Mouse (Mus musculus) cerebellum, postnatal 36 days (tissue): ENCODE results near the gene Zhx3.

ENCODE experiments used
- DNase-seq, 2 experiments: peaks; one replicate each; pipeline ENCODE4 v3.0.0; 2021 to 2022; ENCODE audit warnings: mixed read lengths in 2 of 2

Gene Zhx3

DNA sequence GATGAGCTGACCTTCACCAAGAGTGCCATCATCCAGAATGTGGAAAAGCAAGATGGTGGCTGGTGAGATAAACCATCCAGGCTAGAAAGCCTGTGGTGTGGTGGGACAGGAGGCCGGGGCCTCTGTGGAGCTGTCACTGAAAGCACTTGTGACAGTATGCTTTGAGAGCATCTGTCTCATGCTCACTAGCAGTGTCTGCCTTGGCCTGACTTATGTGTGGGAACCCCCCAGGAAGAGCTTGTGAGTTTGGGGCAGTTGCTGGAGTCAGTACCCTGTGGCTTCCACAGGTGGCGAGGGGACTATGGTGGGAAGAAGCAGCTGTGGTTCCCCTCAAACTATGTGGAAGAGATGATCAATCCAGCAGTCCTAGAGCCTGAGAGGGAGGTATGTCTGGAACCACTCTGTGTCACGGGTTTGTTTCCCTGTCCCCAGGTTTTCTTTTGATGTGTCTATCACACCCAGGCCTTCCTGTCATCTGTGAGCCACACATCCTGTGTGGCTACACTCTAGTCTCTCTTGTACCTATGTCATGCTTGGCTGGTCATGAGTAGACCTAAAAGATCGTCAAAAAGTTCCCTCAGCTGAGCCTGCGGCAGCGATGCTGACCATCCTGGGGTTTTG is 116.1 kb downstream of the Zhx3 start:
- no peak for DNase-seq

DNA sequence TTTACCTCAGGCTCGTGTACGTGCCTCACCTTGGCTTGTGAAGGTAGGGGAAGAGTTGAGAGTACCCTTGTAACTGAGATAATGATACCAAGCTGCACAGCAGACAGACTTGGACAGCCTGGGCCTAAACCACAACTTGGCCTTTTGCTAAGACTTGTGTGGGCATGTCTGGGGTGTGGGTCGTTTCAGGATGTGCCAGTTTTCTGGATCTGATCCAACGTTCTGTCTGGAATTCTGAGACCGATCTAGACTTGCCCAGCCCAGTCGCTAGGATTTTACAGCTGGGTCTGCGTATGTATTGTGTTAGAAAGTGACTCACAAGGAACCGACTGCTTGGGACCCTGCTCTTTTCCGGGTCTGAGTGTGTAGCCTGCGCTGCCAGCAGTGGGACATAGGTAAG is 125.7 kb downstream of the Zhx3 start:
- DNase-seq, result no peak

DNA sequence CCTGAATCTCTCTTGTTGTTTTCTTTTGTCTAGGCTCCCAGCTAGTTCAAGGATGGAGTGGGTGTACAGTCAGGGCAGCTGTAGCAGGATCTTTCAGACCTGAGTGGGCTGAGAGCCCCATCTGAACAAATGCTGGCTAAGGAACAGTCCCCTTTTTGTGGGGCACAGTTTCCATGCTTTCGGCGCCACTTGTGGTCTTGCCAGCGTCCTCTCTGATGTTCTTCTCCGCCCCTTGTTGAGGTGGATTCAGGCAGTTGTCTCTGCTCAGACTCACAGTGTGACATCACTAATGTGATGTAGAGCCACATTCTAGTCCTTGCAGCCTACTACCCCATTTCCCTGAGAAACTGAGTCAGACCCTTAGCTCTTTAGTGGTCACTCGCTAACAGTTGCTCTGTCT is 126.2 kb downstream of the Zhx3 start:
- DNase-seq, result no peak

DNA sequence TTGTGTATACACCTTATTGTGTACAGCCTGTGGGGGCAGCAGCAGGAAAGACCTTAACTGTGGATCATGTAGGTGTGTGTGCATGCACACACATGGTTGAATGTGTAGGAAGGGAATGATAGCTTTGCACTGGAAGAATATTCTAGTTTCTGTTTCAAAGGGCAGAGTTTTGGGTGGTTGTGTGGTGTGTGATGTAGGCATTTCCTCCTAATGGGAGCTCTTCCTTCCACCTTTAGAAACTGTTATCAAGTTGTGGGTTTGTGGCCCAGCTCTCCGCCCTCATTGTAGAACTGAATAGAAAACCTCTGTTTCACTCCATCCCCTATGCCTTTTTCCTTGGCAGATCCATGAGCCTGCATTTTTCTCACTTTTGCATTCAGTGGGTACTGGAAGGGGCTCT is 127.3 kb downstream of the Zhx3 start:
- no peak for DNase-seq

DNA sequence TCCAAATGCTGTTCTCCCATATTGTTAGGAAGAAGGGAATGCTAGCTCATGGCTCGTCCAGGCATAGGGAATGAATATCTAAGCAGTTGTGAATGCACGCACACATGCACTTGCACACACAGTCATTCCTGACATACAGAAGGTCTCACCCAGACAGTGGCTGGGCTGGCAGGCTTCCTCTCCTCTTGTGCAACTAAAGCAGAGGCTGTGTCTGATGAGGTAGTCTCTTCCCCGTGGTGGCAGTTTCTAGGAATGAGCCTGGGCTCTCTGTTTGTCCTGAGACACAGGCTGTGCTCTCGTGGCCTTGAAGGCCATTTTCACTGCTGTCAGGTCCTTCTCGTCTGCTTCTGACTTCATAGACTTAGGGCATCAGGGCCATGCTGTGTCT is 128.0 kb downstream of the Zhx3 start:
- DNase-seq, result no peak

DNA sequence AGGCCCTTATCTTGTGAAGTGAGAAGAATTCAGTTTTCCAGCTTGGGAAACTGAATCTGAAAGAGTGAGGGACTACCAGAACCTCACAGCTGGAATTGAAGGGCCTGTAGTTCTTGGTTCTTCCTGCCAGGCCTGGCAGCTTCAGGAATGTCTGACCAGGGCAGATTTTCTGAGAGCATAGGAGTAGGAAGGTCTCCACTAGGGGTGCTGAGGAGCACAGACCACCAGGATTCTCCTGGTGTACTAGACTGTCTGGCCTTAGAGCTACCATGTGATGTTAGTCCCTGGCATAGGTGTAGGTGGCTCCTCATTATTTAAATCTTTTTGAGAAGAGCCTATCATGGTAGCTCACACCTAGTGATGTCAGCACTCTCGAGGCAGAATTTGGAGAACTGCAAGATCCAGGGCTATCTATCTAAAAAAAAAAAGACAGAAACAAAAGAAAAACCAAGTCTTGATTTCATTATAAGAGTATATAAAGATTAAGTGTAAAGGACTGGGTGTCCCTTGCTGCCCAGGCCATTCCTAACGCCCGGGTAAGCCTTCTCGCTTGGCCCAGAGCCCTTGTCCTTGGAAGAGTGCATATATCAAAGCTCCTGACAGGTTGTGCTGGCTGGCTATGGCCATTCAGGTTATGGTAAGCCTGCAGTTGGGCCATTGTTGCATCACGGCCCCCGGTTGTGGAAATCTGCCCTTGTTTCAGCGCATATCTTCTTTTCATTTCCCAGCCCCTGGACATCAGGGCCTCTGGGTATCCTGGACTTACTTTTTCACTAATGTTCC is 128.6 kb downstream of the Zhx3 start:
- DNase-seq, result peak; percentile 65 to 70

DNA sequence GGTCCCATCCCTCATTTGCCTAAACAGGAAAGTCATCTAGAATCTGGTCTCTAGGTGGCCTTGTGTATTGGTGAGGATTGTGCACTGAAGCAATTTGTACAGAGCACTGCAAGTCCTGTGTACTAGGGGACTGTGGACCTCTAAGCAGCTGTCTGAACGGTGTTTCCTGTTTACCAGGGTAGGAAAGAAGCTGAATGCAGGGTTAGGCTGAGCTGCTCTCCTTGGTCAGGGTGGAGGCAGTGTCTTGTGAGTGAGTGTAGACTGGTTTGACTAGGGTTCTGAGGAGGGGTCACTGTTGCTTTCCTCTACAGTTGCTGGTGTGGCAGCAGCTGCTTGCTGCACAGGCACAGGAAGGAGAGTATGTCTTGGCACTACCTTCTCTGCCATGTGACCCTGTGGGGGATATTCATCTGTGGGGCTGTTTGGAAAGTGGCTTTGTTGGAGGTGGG is 130.6 kb downstream of the Zhx3 start:
- no peak for DNase-seq

DNA sequence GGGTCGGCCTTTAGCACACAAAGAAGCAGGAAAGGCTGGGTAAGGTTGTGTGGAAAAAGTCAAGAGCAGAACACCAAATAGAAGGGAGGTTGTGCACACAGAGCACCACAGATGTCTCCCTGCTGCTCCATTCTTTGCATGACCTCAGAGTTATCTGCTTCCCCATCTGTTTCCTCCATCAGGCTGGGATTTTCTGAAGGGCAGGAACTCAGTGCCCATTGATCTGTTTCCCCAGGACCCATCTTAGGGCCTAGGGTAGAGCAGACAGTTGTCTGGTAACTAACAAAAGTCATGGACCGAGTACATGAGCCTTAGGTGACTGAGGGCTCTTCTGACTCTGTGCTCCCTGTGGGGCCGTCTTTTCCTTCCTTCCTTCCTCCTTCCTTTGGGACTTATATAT is 131.2 kb downstream of the Zhx3 start:
- no peak for DNase-seq

DNA sequence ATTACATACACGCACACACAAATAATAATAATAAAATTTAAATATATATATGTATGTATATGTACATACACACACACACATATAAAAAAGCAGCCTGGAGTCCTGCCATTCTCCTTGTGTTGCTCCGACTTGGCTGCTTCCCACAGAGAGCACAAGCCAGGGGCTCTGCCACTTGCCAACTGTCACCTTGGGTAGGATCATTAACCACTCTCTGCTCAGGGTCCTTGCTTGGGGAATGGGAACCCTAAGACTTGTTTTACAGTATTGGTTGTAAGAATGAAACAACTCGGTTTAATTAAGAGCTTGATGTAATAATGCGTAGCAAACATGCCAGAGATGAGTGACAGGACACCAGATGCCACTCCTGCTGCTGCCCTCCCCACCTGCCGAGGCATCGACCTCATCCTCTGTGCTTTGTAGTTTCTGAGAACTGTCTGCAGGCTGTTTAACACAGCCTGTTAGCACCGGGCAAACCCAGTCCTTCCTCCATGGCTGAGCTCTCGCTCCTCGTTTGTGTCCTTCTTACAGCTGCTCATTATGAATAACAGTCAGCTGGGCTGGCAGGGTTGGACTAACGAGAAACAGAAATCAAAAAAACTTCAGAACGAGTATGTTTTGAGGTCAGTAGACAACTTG is 132.2 kb downstream of the Zhx3 start:
- peak; percentile 25 to 27 for DNase-seq

DNA sequence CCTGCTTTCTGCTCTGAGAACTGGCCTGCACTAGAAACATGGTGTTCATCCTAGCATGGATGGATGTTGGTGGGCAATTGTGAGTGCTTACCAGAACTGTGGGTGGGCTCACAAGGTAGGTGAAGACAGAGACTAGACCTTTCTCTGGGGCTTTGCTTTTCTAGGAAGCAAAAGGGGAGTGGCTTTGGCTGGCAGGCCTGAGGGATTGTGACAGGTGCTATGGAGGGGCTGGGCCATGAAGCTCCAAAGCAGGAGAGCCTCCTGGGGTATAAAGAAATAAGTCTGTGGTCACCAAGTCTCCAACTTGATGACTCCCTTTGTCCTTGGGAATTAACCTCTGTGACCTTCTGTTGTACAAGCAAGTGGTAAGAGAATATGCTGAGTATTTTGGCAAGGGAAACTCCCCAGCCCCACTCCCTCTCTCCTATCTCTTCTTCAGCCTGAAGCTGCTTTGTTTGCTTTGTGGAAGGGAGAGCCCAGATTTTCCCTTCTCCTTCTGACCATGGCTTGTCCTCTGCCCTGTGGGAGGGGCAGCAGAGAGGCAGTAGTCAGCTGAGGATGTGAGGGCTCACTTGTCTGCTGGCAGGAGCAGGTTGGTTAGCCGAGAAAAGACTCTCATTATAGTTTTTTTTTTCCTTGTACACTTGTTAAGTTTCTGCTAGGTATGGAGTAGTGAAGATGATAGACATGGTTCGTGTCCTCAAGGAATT is 133.0 kb downstream of the Zhx3 start:
- no peak for DNase-seq

DNA sequence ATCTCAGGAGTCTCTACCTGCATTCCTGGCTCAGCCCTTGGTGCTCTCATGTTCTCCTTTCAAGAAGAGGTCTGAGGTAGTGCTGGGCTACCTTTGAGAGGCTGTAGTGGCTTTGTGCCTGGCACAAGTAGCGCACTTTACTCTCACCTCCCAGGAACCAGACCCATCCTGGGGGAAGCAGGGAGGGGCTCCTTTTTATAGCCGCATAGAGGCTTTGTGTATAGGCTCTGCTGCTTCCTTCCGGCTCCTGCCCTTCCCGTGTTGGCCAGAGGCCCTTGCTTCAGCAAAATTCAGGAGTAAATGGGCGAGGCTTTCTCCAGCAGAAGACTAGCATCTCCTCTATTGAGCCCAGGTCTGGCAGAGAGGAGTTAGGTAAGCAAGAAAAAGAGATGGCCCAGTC is 134.4 kb downstream of the Zhx3 start:
- no peak for DNase-seq

DNA sequence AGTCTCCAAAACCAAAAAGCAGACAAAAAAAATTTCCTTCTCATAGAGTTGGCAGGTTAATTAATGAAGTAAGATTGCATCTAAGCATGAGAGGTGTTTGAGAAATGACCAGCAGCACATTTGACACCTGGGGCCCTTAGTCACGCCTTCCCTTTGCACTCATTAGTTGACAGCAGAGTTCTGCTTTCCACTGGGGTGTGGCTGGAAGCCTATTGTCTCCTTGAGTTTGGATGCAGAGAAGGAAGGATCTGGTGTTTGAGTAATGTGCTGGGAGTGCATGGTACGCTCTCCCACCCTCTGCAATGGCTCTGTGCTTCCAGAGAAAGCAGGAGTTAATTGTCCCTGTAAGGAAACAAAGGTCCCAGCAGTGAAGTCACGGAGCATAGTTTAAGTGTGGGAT is 136.3 kb downstream of the Zhx3 start:
- peak in 1 of 2 experiments; percentile 0 for DNase-seq

DNA sequence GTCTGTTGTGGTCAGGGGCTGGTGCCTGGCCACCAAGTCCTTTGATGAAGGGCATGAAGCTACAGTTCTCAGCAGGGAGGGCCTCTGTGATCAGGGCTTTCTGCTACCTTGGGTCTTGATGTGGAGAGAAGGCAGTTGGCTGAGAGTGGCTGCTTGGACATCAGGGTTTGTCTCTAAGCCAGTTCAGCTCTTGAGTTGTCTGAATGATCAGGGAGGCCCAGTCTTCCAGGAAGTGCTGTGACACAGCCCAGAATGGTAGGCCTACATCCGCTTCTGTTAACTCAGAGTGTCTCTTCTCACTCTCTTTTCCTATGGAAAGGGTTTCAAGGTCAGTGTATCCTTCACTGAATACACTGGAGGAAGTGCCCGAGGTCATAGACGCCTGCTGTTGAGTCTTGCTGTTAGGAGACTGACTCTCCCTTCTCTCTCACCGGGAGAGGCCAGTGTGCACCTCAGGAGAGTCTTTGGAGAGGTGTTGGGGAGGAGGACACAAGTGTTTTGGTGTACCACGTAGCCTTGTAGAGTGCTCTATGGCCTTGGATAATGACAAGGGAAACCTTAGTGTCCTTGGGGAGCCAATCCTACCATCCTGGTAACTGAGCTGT is 137.0 kb downstream of the Zhx3 start:
- DNase-seq, result peak in 1 of 2 experiments; percentile 1

DNA sequence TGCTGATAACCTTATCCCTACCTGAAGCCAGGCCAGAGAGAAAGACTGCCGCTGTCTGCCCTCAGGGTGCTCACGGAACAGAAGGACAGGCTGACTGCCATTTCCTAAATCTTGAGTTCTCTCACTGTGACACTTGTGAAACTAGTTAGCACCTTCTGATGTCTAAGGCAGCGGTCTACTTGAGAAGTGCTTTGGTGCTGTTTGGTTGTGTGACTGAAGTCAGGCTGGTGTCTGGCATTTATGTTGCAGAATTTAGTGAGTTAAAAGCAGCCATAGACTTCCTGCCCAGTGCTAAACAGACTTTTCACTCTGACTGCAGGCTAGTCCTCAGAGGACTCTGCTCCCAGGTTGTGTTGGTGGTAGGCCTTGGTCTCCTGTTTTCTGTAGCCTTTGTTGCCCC is 138.5 kb downstream of the Zhx3 start:
- DNase-seq, result peak in 1 of 2 experiments; percentile 0

DNA sequence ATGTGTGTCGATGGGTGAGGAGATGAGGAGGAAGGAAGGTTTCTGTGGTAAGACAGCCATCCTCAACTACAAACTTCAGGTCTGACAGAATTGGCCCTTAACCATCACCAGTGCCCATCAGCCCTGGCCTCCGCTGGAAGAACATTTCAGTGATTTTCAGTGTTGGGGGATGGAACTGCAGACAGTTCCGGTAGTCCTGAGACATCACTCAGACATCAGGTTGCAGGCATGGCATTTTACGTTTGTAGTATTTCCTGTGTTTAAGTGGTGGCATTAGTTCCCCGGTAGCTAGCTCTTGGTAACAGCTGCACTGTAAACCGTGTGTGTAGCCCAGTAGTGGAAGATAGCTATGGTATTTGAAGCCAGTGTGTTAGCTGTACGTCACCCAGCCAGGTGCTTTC is 139.7 kb downstream of the Zhx3 start:
- DNase-seq, result no peak

DNA sequence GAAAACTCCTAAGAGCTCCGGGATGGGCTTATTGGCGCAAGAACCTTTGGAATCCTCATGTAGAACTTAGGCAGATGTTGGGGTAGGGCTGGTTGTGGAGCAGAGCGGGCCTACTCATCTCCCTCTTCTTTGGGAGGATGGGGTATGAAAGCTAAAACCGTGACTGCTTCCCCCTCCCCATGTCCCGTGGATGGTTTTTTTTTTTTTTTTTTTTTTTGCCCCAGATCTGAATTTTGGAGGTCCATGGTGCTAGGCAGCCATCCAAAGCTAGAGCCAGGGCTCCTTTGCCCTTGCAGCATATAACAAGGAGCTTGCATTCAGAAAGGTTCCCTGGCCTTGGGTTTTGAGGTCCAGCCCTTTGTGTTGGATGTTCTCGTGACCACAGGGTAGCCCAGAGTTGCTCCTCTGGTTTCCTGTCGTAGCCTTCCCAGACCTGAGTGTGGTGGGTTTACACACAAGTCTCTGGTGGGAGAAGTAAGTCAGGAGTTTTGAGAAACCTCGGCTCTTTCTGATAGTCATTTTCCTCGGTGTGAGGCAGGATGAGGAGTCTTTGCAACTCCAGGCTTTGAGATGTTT is 140.3 kb downstream of the Zhx3 start:
- no peak for DNase-seq

DNA sequence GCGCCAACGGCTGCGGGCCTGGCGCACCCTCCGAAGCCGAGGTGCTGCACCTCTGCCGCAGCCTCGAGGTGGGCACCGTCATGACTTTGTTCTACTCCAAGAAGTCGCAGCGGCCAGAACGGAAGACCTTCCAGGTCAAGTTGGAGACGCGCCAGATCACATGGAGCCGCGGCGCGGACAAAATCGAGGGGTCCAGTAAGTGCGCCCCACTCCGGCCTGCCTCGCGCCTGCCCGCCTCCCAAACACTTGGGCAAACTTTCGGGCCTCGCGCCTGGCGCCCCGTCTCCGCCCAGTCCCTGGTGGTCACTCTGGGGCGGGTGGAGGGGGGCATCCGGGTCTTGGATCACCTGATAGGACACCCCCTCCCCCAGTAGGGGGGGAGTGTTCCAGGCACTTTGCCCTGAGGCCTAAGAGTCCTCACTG is 140.9 kb downstream of the Zhx3 start:
- peak in 1 of 2 experiments; percentile 56 for DNase-seq

DNA sequence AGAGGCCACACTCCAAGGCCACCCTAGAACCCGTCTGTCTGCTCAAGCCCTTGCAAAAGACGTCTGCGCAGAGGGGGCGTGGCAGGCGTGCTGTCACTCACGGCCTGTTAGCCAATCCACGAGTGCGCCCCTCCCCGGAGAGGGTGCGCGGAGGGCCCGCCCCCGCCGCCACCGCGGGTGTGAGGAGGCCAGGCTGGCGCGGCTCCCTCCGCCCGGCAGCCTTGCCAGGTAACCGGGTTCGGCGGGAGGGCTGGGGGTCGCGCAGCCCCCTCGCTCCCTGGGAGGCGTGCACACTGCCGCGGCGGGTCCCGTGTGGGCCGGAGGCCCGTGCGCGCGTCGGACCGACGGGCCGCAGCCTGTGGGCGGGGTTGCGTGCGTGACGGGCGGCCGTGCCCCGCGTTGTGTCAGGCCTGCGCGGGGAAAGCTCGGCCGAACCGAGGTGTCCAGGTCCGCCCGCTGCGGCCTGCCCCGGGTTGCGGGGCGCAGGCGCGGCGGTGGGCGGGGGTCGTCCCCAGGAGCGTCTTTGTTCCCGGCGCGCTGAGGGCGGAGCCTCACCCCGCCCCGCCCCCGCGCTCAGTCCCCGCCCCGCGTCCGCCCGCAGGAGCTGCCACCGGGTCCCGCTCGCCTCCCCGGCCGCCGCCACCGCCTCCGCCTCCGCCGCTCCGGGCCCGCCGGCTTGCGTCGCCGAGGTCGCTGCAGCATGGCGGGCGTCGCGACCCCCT is 141.5 kb downstream of the Zhx3 start, which contains the start of gene Plcg1:
Plcg1 (plus strand) TSS at position 184 of the 722 bp plus-strand sequence.
- peak; percentile 91 to 94 for DNase-seq

DNA sequence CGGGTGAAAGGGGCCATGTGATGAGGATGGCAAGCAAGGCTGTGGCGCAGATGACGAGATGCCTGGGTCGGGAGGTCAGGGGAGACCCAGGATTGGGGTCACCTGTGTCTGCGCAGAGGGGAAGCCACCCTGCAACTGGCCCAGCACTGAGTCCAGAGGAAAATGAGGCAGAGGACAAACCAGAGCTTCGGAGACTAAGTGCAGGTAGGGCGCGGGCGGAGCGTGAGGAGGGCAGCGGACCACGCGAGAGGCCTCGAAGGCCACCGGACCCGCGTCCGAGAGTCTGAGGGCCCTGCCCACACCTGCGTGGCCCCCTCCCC is 142.0 kb downstream of the Zhx3 start:
- no peak for DNase-seq

DNA sequence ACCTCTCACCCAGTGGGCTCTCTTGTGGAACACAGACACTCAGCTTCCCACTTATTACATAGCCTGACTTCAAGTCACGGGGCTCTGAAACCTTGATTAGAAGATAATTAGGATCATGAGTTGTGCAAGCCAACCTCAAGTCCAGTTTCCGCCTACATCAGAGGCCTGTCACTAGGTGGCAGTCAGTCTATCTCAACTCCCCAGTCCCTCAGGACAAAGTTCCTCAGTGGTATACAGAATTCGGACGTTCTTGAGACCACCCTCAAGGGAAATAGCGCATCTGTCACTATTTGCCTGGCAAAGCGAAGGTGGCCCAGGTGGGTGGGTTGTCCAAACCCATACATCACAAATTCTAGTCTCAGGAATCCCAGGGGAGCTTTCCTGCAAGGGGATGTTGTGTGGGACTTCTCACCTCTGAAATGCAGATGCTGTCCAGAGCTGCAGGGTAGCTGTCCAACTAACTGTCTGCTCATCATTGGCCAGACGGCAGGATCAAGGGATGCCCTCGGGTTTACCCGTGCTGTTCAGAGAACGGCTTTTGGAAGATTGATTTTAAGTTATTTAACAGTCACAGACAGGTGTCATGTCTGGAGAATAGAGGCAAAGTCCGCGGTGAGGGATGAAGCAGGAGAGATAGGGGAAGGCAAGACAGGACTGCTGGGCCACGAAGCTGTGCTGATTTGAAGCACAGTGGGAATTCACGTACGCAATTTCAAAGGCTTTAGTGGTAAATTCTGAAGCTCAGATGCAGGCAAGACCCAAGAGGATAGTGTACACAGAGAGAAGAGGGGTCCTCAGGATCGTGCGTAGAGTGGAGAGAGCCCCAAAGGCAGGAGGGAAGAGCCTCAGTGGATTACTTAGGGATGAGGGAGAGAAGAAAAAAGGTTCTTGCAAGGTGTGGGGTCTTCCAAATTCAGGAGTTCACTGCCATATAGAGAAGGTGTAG is 142.7 kb downstream of the Zhx3 start:
- DNase-seq, result peak; percentile 30 to 49

DNA sequence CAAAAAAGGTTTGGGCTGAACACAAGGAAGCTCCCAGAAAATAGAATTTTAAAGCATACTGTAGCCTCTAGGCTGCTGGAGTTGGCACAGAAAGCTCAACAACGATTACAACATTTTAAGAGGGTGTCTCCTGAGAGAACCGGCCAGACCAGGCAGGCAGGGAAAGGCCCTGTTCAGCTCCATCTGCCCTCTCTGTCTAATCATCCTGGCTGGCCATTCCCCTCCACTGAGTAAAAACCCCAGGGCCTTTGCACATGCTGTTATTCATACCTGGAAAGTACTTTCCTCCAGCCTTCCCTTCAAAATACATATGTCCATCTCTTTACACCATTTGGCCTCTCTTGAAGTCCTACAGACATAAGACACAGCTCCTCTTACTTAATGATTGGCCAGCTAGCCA is 143.4 kb downstream of the Zhx3 start:
- no peak for DNase-seq
